Mouse (Mus musculus) cerebellum, adult 2 months (tissue): ENCODE results near the gene Slc50a1.

Experiments used
- CTCF ChIP-seq: fragments of 200-500 bp; IDR thresholded peaks from 2 replicates; pipeline ENCODE4 v1.5.1; 2011; ENCODE audit warnings: low read depth, mild to moderate bottlenecking, control low read depth, low read length, moderate library complexity, borderline replicate concordance; ENCODE audit not compliant: insufficient read depth
- POLR2A ChIP-seq: fragments of 200-500 bp; IDR thresholded peaks from 2 replicates; pipeline ENCODE4 v1.6.1; 2011; ENCODE audit warnings: low read length, control low read depth, borderline replicate concordance; ENCODE audit not compliant: insufficient read depth

DNA sequence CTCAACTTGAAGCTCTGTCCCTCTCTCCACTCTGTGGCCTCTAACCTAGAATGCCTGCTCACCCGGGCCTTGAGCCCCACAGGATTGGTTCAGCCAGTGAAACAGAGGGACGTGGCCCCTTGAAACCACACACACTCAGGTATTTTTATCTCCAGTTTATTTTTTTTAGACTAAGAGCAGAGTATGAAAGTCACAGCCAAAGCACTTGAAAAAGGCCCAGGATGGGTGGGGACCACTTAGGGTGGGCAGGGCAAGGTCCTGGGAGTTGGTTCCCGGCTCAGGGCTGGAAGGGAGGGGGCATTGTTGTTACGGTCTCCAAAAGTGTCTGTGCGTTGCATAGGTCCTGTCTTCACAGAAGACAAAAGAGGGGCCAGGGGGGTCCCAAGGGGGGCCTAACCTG is 44.0 kb upstream of the Slc50a1 start:
- TF ChIP-seq CTCF (no peak), POLR2A (no peak)
